Mouse (Mus musculus) myocyte (in vitro differentiated cells): ENCODE results near the gene Efhd1.

ENCODE experiments used
- CEBPB ChIP-seq: IDR thresholded peaks from 2 replicates; pipeline ENCODE4 v1.6.1; 2011; ENCODE audit warnings: mild to moderate bottlenecking, moderate library complexity; ENCODE audit not compliant: poor library complexity, insufficient read depth, severe bottlenecking
- MYOD1 ChIP-seq, 3 experiments: IDR thresholded peaks; one replicate each; pipeline ENCODE4 v1.6.1; 2011; ENCODE audit warnings: control low read depth in 2 of 3, low read depth in 2 of 3, mild to moderate bottlenecking in 2 of 3, moderate library complexity in 1 of 3; ENCODE audit not compliant: insufficient read length in 2 of 3, control insufficient read depth in 1 of 3
- POLR2A ChIP-seq: IDR thresholded peaks from one replicate; pipeline ENCODE4 v1.6.1; 2011; ENCODE audit warnings: low read depth, mild to moderate bottlenecking, control low read depth, moderate library complexity; ENCODE audit not compliant: insufficient read length
- SRF ChIP-seq: IDR thresholded peaks from one replicate; pipeline ENCODE4 v1.6.1; 2011; ENCODE audit warnings: low read depth; ENCODE audit not compliant: control insufficient read depth, insufficient read length
- TCF12 ChIP-seq: IDR thresholded peaks from one replicate; pipeline ENCODE4 v1.6.1; 2011; ENCODE audit warnings: mild to moderate bottlenecking, control low read depth; ENCODE audit not compliant: poor library complexity, insufficient read depth, severe bottlenecking
- USF1 ChIP-seq: IDR thresholded peaks from one replicate; pipeline ENCODE4 v1.6.1; 2011; ENCODE audit warnings: low read depth, mild to moderate bottlenecking, control low read depth, moderate library complexity

- TF ChIP-seq POLR2A (no peak), MYOD1 (IDR thresholded peaks at IDR 0.05; ENCODE audit: control insufficient read depth in 1 of 3, insufficient read length in 2 of 3, low read depth in 2 of 3) (no peak), USF1 (no peak), TCF12 (no peak), SRF (no peak), CEBPB (no peak)
Measured at GRCm38 (mm10) chr1:87258484-87258883, 5.7 kb upstream of the Efhd1 start.
